Mouse (Mus musculus) testis, adult 10 weeks (tissue): ENCODE data around the gene A830031A19Rik. TPM values are rescaled to one million over a fixed set of nuclear protein-coding genes. Genes with fewer than 3 reads are reported as not detected.

Source experiments
- polyA plus RNA-seq: library from polyadenylated mRNA; stranded (reverse); fragments of 350-450 nt; fragmentation: Illumina TruSeq; extraction: RNeasy Lipid Tissue Mini Kit (QIAGEN cat#74804); gene quantifications from one replicate; pipeline ENCODE4 v1.2.3, GENCODE M21; 2014; ENCODE audit warnings: low read depth, low replicate concordance

The A830031A19Rik gene
- polyA plus RNA-seq, result not detected

DNA sequence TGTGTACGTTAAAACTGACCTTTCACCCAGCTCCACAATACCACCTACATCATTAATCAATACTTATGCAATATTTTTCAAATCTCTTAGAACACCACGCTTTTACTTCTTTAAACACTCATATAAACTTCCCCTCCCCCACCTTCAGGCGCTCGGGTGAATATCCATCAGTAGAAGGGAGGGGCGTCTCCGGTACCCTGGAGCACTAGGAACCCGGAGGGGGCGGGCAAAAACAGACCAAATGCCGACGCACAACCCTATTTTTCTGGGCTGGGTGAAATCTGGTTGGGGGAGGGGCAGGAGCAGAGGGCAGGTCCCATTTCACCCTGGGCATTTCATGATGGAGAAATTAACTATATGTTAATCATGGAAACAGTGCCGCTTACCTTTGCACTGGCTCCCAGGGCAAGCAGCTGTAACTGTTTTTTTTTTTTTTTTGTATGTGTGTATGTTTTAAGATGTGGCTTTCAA, at the start of gene A830031A19Rik:
Gene A830031A19Rik, minus strand, starts transcription at position 421 of the 471 bp plus-strand sequence.

DNA sequence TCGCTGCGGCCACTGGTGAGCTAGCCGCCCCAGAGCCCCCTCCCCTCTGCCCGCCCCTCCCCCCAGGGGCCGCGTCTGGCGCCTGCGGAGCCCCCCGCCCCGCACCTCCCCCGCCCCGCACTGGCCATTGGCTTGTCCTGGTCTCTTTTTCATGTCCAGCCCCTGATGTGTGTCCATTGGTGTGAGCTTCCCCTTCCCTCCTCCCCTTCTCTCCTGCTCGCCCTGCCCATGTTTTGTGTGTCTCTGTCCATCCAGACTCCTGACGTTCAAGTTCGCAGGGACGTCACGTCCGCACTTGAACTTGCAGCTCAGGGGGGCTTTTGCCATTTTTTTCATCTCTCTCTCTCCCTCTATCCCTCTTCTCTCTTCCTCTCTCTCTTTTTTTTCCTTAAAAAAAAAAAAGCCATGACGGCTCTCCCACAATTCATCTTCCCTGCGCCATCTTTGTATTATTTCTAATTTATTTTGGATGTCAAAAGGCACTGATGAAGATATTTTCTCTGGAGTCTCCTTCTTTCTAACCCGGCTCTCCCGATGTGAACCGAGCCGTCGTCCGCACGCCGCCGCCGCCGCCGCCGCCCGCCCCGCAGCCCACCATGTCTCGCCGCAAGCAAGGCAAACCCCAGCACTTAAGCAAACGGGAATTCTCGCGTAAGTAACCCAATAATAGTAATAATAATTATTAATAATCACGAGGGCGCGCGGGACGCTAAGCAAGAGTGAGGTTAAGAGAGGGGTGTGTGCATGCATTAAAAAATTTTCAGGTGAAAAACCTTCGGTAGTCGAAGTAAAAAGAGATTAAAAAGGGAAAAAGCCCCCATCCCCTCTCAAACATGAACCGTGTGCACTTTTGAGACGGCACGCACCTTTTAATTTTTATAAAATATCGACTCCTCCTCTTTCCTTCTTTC, 3.2 kb upstream of the A830031A19Rik start, which contains the start of gene Bcl11a:
Gene Bcl11a, plus strand, starts transcription at position 262 of the 911 bp plus-strand sequence.

Other genes starting within 250 kb of the A830031A19Rik start
- 40.2 TPM for gene Papolg, start 179.8 kb downstream of the A830031A19Rik start, polyA plus RNA-seq
- 5.5 TPM for gene Bcl11a, start 3.0 kb upstream of the A830031A19Rik start, polyA plus RNA-seq